Mouse (Mus musculus): Measurements from ENCODE around the gene Fgfr2. TPM values are rescaled to one million over a fixed set of nuclear protein-coding genes. Genes with fewer than 3 reads are reported as not detected.

The Fgfr2 gene
- polyA plus RNA-seq, 1 experiment = 0.17 TPM

GRCm38 (mm10) chr7:132094666-132095065, 1028.5 kb downstream of the Fgfr2 start:
- no peaks in the 10 kb centered on the region for H3K27me3 ChIP-seq (ENCODE audit: control insufficient read depth, insufficient read depth, insufficient read length)
- TF ChIP-seq MAX (IDR thresholded peaks at IDR 0.05; ENCODE audit: low read depth) (no peak), SRF (IDR thresholded peaks at IDR 0.05; ENCODE audit: control insufficient read depth, insufficient read length, low read depth) (no peak), MYOD1 (IDR thresholded peaks at IDR 0.05; ENCODE audit: control insufficient read depth in 1 of 3, insufficient read length in 2 of 3, low read depth in 2 of 3) (no peak), REST (IDR thresholded peaks at IDR 0.05; ENCODE audit: insufficient read depth, insufficient read length) (no peak), MYOG (IDR thresholded peaks at IDR 0.05; ENCODE audit: control insufficient read depth in 1 of 3, insufficient read depth in 1 of 3, insufficient read length in 2 of 3, low read depth in 2 of 3) (no peak), POLR2A (IDR thresholded peaks at IDR 0.05; ENCODE audit: insufficient read length, low read depth) (no peak), CEBPB (IDR thresholded peaks at IDR 0.05; ENCODE audit: insufficient read depth, poor library complexity, severe bottlenecking) (no peak), USF1 (IDR thresholded peaks at IDR 0.05; ENCODE audit: low read depth) (no peak), TCF3 (IDR thresholded peaks at IDR 0.05; ENCODE audit: insufficient read length, low read depth) (no peak), POLR2AphosphoS2 (IDR thresholded peaks at IDR 0.05; ENCODE audit: insufficient read length, low read depth) (no peak), E2F4 (IDR thresholded peaks at IDR 0.05; ENCODE audit: insufficient read depth) (no peak), TCF12 (IDR thresholded peaks at IDR 0.05; ENCODE audit: insufficient read depth, poor library complexity, severe bottlenecking) (no peak)

GRCm38 (mm10) chr7:132091551-132091950, 1031.6 kb downstream of the Fgfr2 start:
- Histone ChIP-seq H3K4me2 (ENCODE audit: low read depth) (no peak overlapping the region), H3ac (ENCODE audit: control insufficient read depth, insufficient read length) (no peak overlapping the region), H3K4me3 (no peak overlapping the region), H3K36me3 (ENCODE audit: control insufficient read depth, insufficient read depth) (no peaks in the 10 kb centered on the region), H3K27me3 (ENCODE audit: control insufficient read depth, insufficient read depth, insufficient read length) (no peaks in the 10 kb centered on the region), H3K79me2 (ENCODE audit: control insufficient read depth, insufficient read depth) (no peaks in the 10 kb centered on the region)
- TF ChIP-seq MYOD1 (IDR thresholded peaks at IDR 0.05; ENCODE audit: control insufficient read depth in 1 of 3, insufficient read length in 2 of 3, low read depth in 2 of 3) = no peak
- no peak for TF ChIP-seq REST (IDR thresholded peaks at IDR 0.05; ENCODE audit: insufficient read depth, insufficient read length)
- no peak for TF ChIP-seq TCF3 (IDR thresholded peaks at IDR 0.05; ENCODE audit: insufficient read length, low read depth)
- no peak for TF ChIP-seq E2F4 (IDR thresholded peaks at IDR 0.05; ENCODE audit: insufficient read depth)
- no peak for TF ChIP-seq MAX (IDR thresholded peaks at IDR 0.05; ENCODE audit: low read depth)
- TF ChIP-seq USF1 (IDR thresholded peaks at IDR 0.05; ENCODE audit: low read depth) = no peak
- TF ChIP-seq MYOG (IDR thresholded peaks at IDR 0.05; ENCODE audit: control insufficient read depth in 1 of 3, insufficient read depth in 1 of 3, insufficient read length in 2 of 3, low read depth in 2 of 3) = no peak
- no peak for TF ChIP-seq SRF (IDR thresholded peaks at IDR 0.05; ENCODE audit: control insufficient read depth, insufficient read length, low read depth)
- no peak for TF ChIP-seq POLR2A (IDR thresholded peaks at IDR 0.05; ENCODE audit: insufficient read length, low read depth)
- no peak for TF ChIP-seq POLR2AphosphoS2 (IDR thresholded peaks at IDR 0.05; ENCODE audit: insufficient read length, low read depth)
- no peak for TF ChIP-seq TCF12 (IDR thresholded peaks at IDR 0.05; ENCODE audit: insufficient read depth, poor library complexity, severe bottlenecking)
- TF ChIP-seq CEBPB (IDR thresholded peaks at IDR 0.05; ENCODE audit: insufficient read depth, poor library complexity, severe bottlenecking) = no peak

More at GRCm38 (mm10) chr7:132094666-132095065, 1028.5 kb downstream of the Fgfr2 start:
- Histone ChIP-seq H3ac (ENCODE audit: control insufficient read depth, insufficient read length) (no peak overlapping the region), H3K4me3 (no peak overlapping the region), H3K4me2 (ENCODE audit: low read depth) (no peak overlapping the region), H3K79me2 (ENCODE audit: control insufficient read depth, insufficient read depth) (no peaks in the 10 kb centered on the region), H3K36me3 (ENCODE audit: control insufficient read depth, insufficient read depth) (no peaks in the 10 kb centered on the region)

DNA sequence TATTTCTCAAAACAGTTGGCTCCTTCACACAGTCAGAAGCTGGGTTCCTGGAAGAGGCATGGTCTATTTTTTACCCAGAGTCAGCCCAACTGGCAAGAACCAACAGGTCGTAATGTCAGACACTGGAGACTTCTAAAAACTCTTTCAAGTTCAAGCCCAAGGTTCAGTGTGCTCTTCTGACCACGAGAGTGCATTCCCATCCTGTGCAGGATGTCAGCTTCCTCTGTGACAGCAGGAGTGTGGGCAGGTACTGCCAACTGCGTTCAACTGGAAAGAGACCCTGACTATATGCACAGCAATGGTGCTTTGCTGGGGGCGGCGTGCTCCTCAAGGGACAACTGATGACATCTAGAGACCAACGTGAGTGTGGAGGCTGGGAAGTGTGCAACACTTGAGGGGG, 1034.5 kb downstream of the Fgfr2 start:
- TF ChIP-seq MAX (IDR thresholded peaks at IDR 0.05; ENCODE audit: low read depth) = no peak
- TF ChIP-seq TCF3 (IDR thresholded peaks at IDR 0.05; ENCODE audit: insufficient read length, low read depth) = no peak
- no peak for TF ChIP-seq MYOD1 (IDR thresholded peaks at IDR 0.05; ENCODE audit: control insufficient read depth in 1 of 3, insufficient read length in 2 of 3, low read depth in 2 of 3)
- TF ChIP-seq E2F4 (IDR thresholded peaks at IDR 0.05; ENCODE audit: insufficient read depth) = no peak
- TF ChIP-seq USF1 (IDR thresholded peaks at IDR 0.05; ENCODE audit: low read depth) = no peak
- no peak for TF ChIP-seq CEBPB (IDR thresholded peaks at IDR 0.05; ENCODE audit: insufficient read depth, poor library complexity, severe bottlenecking)
- TF ChIP-seq POLR2AphosphoS2 (IDR thresholded peaks at IDR 0.05; ENCODE audit: insufficient read length, low read depth) = no peak
- no peak for TF ChIP-seq SRF (IDR thresholded peaks at IDR 0.05; ENCODE audit: control insufficient read depth, insufficient read length, low read depth)
- no peak for TF ChIP-seq POLR2A (IDR thresholded peaks at IDR 0.05; ENCODE audit: insufficient read length, low read depth)
- TF ChIP-seq REST (IDR thresholded peaks at IDR 0.05; ENCODE audit: insufficient read depth, insufficient read length) = no peak
- TF ChIP-seq TCF12 (IDR thresholded peaks at IDR 0.05; ENCODE audit: insufficient read depth, poor library complexity, severe bottlenecking) = no peak
- TF ChIP-seq MYOG (IDR thresholded peaks at IDR 0.05; ENCODE audit: control insufficient read depth in 1 of 3, insufficient read depth in 1 of 3, insufficient read length in 2 of 3, low read depth in 2 of 3) = no peak
- Histone ChIP-seq H3K4me3 (no peak overlapping the region), H3K27me3 (ENCODE audit: control insufficient read depth, insufficient read depth, insufficient read length) (no peaks in the 10 kb centered on the region), H3K79me2 (ENCODE audit: control insufficient read depth, insufficient read depth) (no peaks in the 10 kb centered on the region), H3K36me3 (ENCODE audit: control insufficient read depth, insufficient read depth) (no peaks in the 10 kb centered on the region), H3K4me2 (ENCODE audit: low read depth) (no peak overlapping the region), H3ac (ENCODE audit: control insufficient read depth, insufficient read length) (no peak overlapping the region)

DNA sequence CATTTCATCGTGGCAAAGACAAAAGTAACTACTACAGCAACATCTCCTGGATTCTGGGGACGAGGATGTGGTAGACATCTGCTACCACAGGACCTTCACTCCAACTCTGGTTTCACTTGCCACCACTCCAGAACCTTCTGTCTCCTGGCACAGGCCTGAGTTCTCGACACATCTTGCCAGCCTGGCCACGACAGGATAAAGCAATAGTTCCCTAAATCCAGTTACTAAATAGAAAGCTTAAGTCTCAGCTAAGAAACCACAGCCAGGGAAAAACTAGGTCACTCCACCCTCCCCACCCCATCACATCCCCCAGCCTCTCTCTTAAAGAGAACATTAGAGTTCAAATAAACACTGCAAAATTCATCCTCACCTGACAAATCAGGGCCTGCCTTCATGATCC, 1035.0 kb downstream of the Fgfr2 start:
- Histone ChIP-seq H3K4me2 (ENCODE audit: low read depth) (no peak overlapping the region), H3K36me3 (ENCODE audit: control insufficient read depth, insufficient read depth) (no peaks in the 10 kb centered on the region), H3ac (ENCODE audit: control insufficient read depth, insufficient read length) (no peak overlapping the region), H3K27me3 (ENCODE audit: control insufficient read depth, insufficient read depth, insufficient read length) (peaks cover 2% of the 10 kb centered on the region), H3K4me3 (no peak overlapping the region), H3K79me2 (ENCODE audit: control insufficient read depth, insufficient read depth) (no peaks in the 10 kb centered on the region)
- TF ChIP-seq E2F4 (IDR thresholded peaks at IDR 0.05; ENCODE audit: insufficient read depth) = no peak
- TF ChIP-seq MYOG (IDR thresholded peaks at IDR 0.05; ENCODE audit: control insufficient read depth in 1 of 3, insufficient read depth in 1 of 3, insufficient read length in 2 of 3, low read depth in 2 of 3) = no peak
- TF ChIP-seq MYOD1 (IDR thresholded peaks at IDR 0.05; ENCODE audit: control insufficient read depth in 1 of 3, insufficient read length in 2 of 3, low read depth in 2 of 3) = no peak

DNA sequence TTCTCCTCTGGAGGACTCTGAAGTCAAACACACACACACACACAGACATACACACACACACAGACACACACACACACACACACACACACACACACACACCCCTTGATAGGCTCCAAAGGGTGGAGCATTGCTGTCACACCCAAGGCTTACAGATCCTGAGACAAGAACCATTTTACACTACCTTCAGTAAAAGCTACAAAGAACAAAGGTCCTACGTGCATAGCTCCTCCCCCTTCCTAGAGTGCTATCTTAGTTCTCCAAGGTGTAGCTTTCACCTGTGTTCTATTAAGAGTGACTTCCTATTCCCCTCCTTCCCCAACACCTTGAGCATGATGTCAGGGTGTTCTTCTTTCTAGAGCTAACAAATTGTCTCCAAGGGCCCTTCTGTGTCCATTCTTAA, 1047.3 kb downstream of the Fgfr2 start:
- Histone ChIP-seq H3ac (ENCODE audit: control insufficient read depth, insufficient read length) (no peak overlapping the region), H3K79me2 (ENCODE audit: control insufficient read depth, insufficient read depth) (no peaks in the 10 kb centered on the region), H3K36me3 (ENCODE audit: control insufficient read depth, insufficient read depth) (no peaks in the 10 kb centered on the region), H3K4me3 (no peak overlapping the region), H3K4me2 (ENCODE audit: low read depth) (no peak overlapping the region), H3K27me3 (ENCODE audit: control insufficient read depth, insufficient read depth, insufficient read length) (no peaks in the 10 kb centered on the region)
- TF ChIP-seq REST (IDR thresholded peaks at IDR 0.05; ENCODE audit: insufficient read depth, insufficient read length) = no peak
- TF ChIP-seq E2F4 (IDR thresholded peaks at IDR 0.05; ENCODE audit: insufficient read depth) = no peak
- no peak for TF ChIP-seq TCF12 (IDR thresholded peaks at IDR 0.05; ENCODE audit: insufficient read depth, poor library complexity, severe bottlenecking)
- no peak for TF ChIP-seq POLR2A (IDR thresholded peaks at IDR 0.05; ENCODE audit: insufficient read length, low read depth)
- no peak for TF ChIP-seq TCF3 (IDR thresholded peaks at IDR 0.05; ENCODE audit: insufficient read length, low read depth)
- no peak for TF ChIP-seq USF1 (IDR thresholded peaks at IDR 0.05; ENCODE audit: low read depth)
- TF ChIP-seq MAX (IDR thresholded peaks at IDR 0.05; ENCODE audit: low read depth) = no peak
- TF ChIP-seq MYOD1 (IDR thresholded peaks at IDR 0.05; ENCODE audit: control insufficient read depth in 1 of 3, insufficient read length in 2 of 3, low read depth in 2 of 3) = no peak
- TF ChIP-seq CEBPB (IDR thresholded peaks at IDR 0.05; ENCODE audit: insufficient read depth, poor library complexity, severe bottlenecking) = no peak
- no peak for TF ChIP-seq POLR2AphosphoS2 (IDR thresholded peaks at IDR 0.05; ENCODE audit: insufficient read length, low read depth)
- no peak for TF ChIP-seq SRF (IDR thresholded peaks at IDR 0.05; ENCODE audit: control insufficient read depth, insufficient read length, low read depth)
- no peak for TF ChIP-seq MYOG (IDR thresholded peaks at IDR 0.05; ENCODE audit: control insufficient read depth in 1 of 3, insufficient read depth in 1 of 3, insufficient read length in 2 of 3, low read depth in 2 of 3)
